Comparison of ENCODE assay signal across 12 mouse cellular contexts in the genomic region with DNA sequence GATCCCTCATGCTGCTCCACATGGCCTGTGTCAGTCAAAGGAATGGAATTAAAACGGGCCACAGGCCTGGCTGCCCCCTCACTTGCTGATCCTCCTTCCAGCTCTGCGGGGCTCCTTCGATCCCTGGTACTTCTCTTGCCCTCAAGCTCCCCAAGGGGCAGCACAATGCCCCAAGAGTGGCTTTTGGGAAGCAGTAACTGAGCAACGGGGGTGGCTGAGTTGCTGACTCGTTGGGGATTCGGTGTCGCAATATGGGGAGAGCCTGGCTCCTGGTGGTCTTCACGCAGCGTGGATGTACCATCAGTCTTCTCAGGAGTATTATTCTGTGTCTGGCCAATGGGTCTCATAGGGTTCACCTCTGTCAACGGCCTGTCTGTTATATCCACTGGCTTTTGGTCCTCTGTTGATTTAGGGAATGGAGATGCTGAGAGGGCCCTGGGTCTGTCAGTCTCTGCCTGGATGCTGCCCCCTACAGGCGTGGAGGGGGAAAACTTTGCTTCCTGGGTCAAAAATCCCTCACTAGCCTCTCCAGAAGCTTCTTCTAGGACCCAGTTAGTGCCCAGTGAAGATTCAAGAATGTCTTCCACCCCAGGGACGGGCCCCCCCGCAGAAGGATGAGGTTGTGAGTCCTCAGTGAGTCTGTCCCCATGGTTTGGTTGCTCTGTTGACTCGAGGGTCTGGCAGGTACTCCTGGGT. TPM values are rescaled to one million over a fixed set of nuclear protein-coding genes. Genes with fewer than 3 reads are reported as not detected.
DNase-seq lines count a peak whose midpoint lies in the region; ATAC-seq and TF ChIP-seq lines count a peak whose summit lies in the region.
"Had no signal": no experiment of that assay in that cellular context is flagged by ENCODE, and none has a peak within 500 bp of the region (broad histone marks: within the 10 kb centered on the region; RNA-seq: fewer than 3 reads in every experiment).

No protein-coding gene starts in this region.

- H3K9me3 ChIP-seq in forebrain, embryonic 10.5 days: no peaks in the 10 kb centered on the region
- no peaks in the 10 kb centered on the region for H3K9me3 ChIP-seq in forebrain, embryonic 16.5 days (ENCODE audit: control insufficient read depth, low read length)
- no peaks in the 10 kb centered on the region for H3K9me3 ChIP-seq in liver, embryonic 14.5 days (ENCODE audit: control insufficient read depth, low read length)
- H3K9me3 ChIP-seq in liver, embryonic 11.5 days (ENCODE audit: control insufficient read depth, low read length): no peaks in the 10 kb centered on the region
- H3K9me3 ChIP-seq: limb, embryonic 15.5 days had no signal

- H3K4me1 ChIP-seq in forebrain, embryonic 10.5 days: peaks cover 2% of the 10 kb centered on the region
- H3K4me1 ChIP-seq in forebrain, embryonic 16.5 days (replicated peaks; ENCODE audit: control insufficient read depth, insufficient read depth, low read length): peaks cover 18% of the 10 kb centered on the region
- peaks cover 0 to 6% of the 10 kb centered on the region in 2 experiments; a peak in 1 of 4 replicates for H3K4me1 ChIP-seq in liver, embryonic 14.5 days (replicated peaks; ENCODE audit: control insufficient read depth in 2 of 2, insufficient read depth in 2 of 2, low read length in 1 of 2)
- peaks cover 8% of the 10 kb centered on the region for H3K4me1 ChIP-seq in liver, embryonic 11.5 days (replicated peaks; ENCODE audit: control insufficient read depth, insufficient read depth, low read length)

- H3K27ac ChIP-seq in forebrain, embryonic 10.5 days: peak overlapping the region; percentile 31; the same call in 1 of the 2 replicates
- no peak overlapping the region for H3K27ac ChIP-seq in forebrain, embryonic 16.5 days (ENCODE audit: low read length)
- no peak overlapping the region for H3K27ac ChIP-seq in liver, embryonic 14.5 days
- no peak overlapping the region for H3K27ac ChIP-seq in liver, embryonic 11.5 days (ENCODE audit: low read depth, low read length)
- H3K27ac ChIP-seq: limb, embryonic 15.5 days had no signal

- TF ChIP-seq CTCF in liver, embryonic 14.5 days (IDR thresholded peaks at IDR 0.05; ENCODE audit: low read depth): peak; percentile 52; the same call in 1 of the 2 replicates

- peaks cover 68% of the 10 kb centered on the region for H3K36me3 ChIP-seq in forebrain, embryonic 10.5 days (replicated peaks)
- H3K36me3 ChIP-seq in forebrain, embryonic 16.5 days (ENCODE audit: control insufficient read depth, insufficient read depth): no peaks in the 10 kb centered on the region; the same call in 1 of the 2 replicates
- no peaks in the 10 kb centered on the region for H3K36me3 ChIP-seq in liver, embryonic 14.5 days (replicated peaks; ENCODE audit: control insufficient read depth, insufficient read depth, low read depth)
- H3K36me3 ChIP-seq in liver, embryonic 11.5 days (ENCODE audit: control insufficient read depth, insufficient read depth, low read length): peaks cover 12% of the 10 kb centered on the region; the same call in 1 of the 2 replicates

- TF ChIP-seq EP300 in liver, embryonic 14.5 days (IDR thresholded peaks at IDR 0.05; ENCODE audit: low read depth): no peak

- no peak for ATAC-seq in forebrain, embryonic 16.5 days
- ATAC-seq in liver, embryonic 14.5 days (ENCODE audit: insufficient read depth): no peak
- ATAC-seq in liver, embryonic 11.5 days (replicated peaks; ENCODE audit: low FRiP score): no peak
- ATAC-seq: activated CD4-positive, CD25-positive, alpha-beta regulatory T cell, adult 4 months had no signal

- WGBS in forebrain, embryonic 10.5 days: 84% methylated on average over 14 of the region's 14 CpGs
- 81% methylated on average over 14 of the region's 14 CpGs for WGBS in forebrain, embryonic 16.5 days
- WGBS in liver, embryonic 14.5 days (ENCODE audit: insufficient replicate concordance): 60% methylated on average over 14 of the region's 14 CpGs
- 75% methylated on average over 14 of the region's 14 CpGs for WGBS in liver, embryonic 11.5 days

- no peak overlapping the region for H3K4me3 ChIP-seq in forebrain, embryonic 10.5 days
- H3K4me3 ChIP-seq in forebrain, embryonic 16.5 days (replicated peaks; ENCODE audit: low read length): no peak overlapping the region
- no peak overlapping the region for H3K4me3 ChIP-seq in liver, embryonic 14.5 days (ENCODE audit: insufficient read depth in 1 of 2, low read depth in 2 of 2, low read length in 2 of 2)
- no peak overlapping the region for H3K4me3 ChIP-seq in liver, embryonic 11.5 days (ENCODE audit: low read depth, low read length)
- H3K4me3 ChIP-seq: limb, embryonic 15.5 days had no signal

- DNase-seq in forebrain, embryonic 10.5 days (ENCODE audit: extremely low spot score, low spot score): no peak
- no peak for DNase-seq in liver, embryonic 14.5 days (ENCODE audit: low read depth in 3 of 3, low spot score in 3 of 3)
- no peak for DNase-seq in liver, embryonic 11.5 days (ENCODE audit: low spot score)
- DNase-seq in 3T3-L1 (ENCODE audit: low read depth, low spot score) (peak; percentile 69), ZHBTc4 (ENCODE audit: low read depth, low spot score) (peak; percentile 51)
- DNase-seq in layer of hippocampus, adult 9-11 months: no peak
- DNase-seq in embryo, embryonic 10 days (ENCODE audit: low spot score): no peak
- DNase-seq: kidney, adult 18-20 months; layer of hippocampus, postnatal 36 days had no signal

- H3K27me3 ChIP-seq in forebrain, embryonic 10.5 days (ENCODE audit: poor library complexity, severe bottlenecking): no peaks in the 10 kb centered on the region
- H3K27me3 ChIP-seq in forebrain, embryonic 16.5 days (replicated peaks; ENCODE audit: control insufficient read depth, insufficient read depth, low read length): no peaks in the 10 kb centered on the region
- no peaks in the 10 kb centered on the region for H3K27me3 ChIP-seq in liver, embryonic 14.5 days (ENCODE audit: control insufficient read depth, insufficient read depth, low read length)
- no peaks in the 10 kb centered on the region for H3K27me3 ChIP-seq in liver, embryonic 11.5 days (replicated peaks; ENCODE audit: control insufficient read depth, insufficient read depth, low read length)
- H3K27me3 ChIP-seq: limb, embryonic 15.5 days had no signal

- no peak overlapping the region for H3K9ac ChIP-seq in forebrain, embryonic 16.5 days (replicated peaks; ENCODE audit: low read depth, low read length)
- H3K9ac ChIP-seq in liver, embryonic 14.5 days (replicated peaks): no peak overlapping the region
- H3K9ac ChIP-seq in liver, embryonic 11.5 days (ENCODE audit: low read depth, low read length): no peak overlapping the region
- H3K9ac ChIP-seq: limb, embryonic 15.5 days had no signal

- no peak overlapping the region for H3K4me2 ChIP-seq in forebrain, embryonic 16.5 days (ENCODE audit: low read length)
- H3K4me2 ChIP-seq in liver, embryonic 14.5 days (ENCODE audit: low read depth): no peak overlapping the region
- no peak overlapping the region for H3K4me2 ChIP-seq in liver, embryonic 11.5 days
- H3K4me2 ChIP-seq: limb, embryonic 15.5 days had no signal

RNA-seq across cellular contexts. Expression of gene Csf1, which starts 11.9 kb away (rescaled TPM):
- polyA plus RNA-seq in forebrain, embryonic 10.5 days (2016; fragmentation: Nextera tagmentation; extraction: Ambion mirVana): 4.6 and 4.8 TPM in 2 replicates
- polyA plus RNA-seq in forebrain, embryonic 16.5 days (2015; fragmentation: Nextera tagmentation; extraction: Ambion mirVana): 7.3 and 8.1 TPM in 2 replicates
- 3.7 and 4.4 TPM in 2 replicates for polyA plus RNA-seq in liver, embryonic 14.5 days (2012; rRNA removed)
- 5.9 and 6.1 TPM in 2 replicates for polyA plus RNA-seq in liver, embryonic 14.5 days (2014; fragmentation: Nextera tagmentation; extraction: Ambion mirVana)
- 10.7 TPM in 2 replicates for polyA plus RNA-seq in liver, embryonic 11.5 days (2014; fragmentation: Nextera tagmentation; extraction: Ambion mirVana)

RNA-seq across cellular contexts. Expression of gene Ahcyl1, which starts 52.0 kb away (rescaled TPM):
- polyA plus RNA-seq in forebrain, embryonic 10.5 days (2016; fragmentation: Nextera tagmentation; extraction: Ambion mirVana): 92.3 and 92.4 TPM in 2 replicates
- 110 and 117 TPM in 2 replicates for polyA plus RNA-seq in forebrain, embryonic 16.5 days (2015; fragmentation: Nextera tagmentation; extraction: Ambion mirVana)
- 22.9 and 30.1 TPM in 2 replicates for polyA plus RNA-seq in liver, embryonic 14.5 days (2012; rRNA removed)
- polyA plus RNA-seq in liver, embryonic 14.5 days (2014; fragmentation: Nextera tagmentation; extraction: Ambion mirVana): 28.6 and 29.8 TPM in 2 replicates
- polyA plus RNA-seq in liver, embryonic 11.5 days (2014; fragmentation: Nextera tagmentation; extraction: Ambion mirVana): 69.0 and 76.3 TPM in 2 replicates

Comparison
In these comparisons a context has a peak if more than half of its experiments do, and no peak if none do; other contexts are left out.
1. DNase-seq: peak in 3T3-L1 (single experiment) and ZHBTc4 (single experiment); none in forebrain, embryonic 10.5 days (single experiment), liver, embryonic 14.5 days (0 of 3), liver, embryonic 11.5 days (single experiment), layer of hippocampus, adult 9-11 months (single experiment) and embryo, embryonic 10 days (single experiment).